In genomic region chr9:88719989-88720537, GRCm38 (mm10) we compare ENCODE assay signal across 8 mouse cellular contexts. TPM values are rescaled to one million over a fixed set of nuclear protein-coding genes. Genes with fewer than 3 reads are reported as not detected.
DNase-seq lines count a peak whose midpoint lies in the region; ATAC-seq and TF ChIP-seq lines count a peak whose summit lies in the region.
"Not testable (repeated sequence)": the region's sequence is repeated elsewhere in the genome, so short reads cannot be mapped to it uniquely, and the experiment has no call there.

Mthfsl (minus strand) TSS chr9:88720296.

- not testable (repeated sequence) for H3K79me2 ChIP-seq in C2C12 (ENCODE audit: control insufficient read depth, insufficient read depth)

- not testable (repeated sequence) for H3K27me3 ChIP-seq in C2C12 (ENCODE audit: control insufficient read depth, insufficient read depth, insufficient read length); embryonic facial prominence, embryonic 14.5 days (replicated peaks; ENCODE audit: control insufficient read depth, insufficient read depth, low read length); intestine, postnatal 0 days (replicated peaks; ENCODE audit: control insufficient read depth, insufficient read depth, low read length); megakaryocyte, embryonic 14.5 days (replicated peaks)

- H3K79me3 ChIP-seq in C2C12 (ENCODE audit: low read depth) = not testable (repeated sequence)

- H3K36me3 ChIP-seq in C2C12 (ENCODE audit: control insufficient read depth, insufficient read depth); embryonic facial prominence, embryonic 14.5 days (ENCODE audit: control insufficient read depth, insufficient read depth, low read length); intestine, postnatal 0 days (ENCODE audit: control insufficient read depth, insufficient read depth); megakaryocyte, embryonic 14.5 days (replicated peaks; ENCODE audit: low read length): not testable (repeated sequence)

- not testable (repeated sequence) for H3K9me3 ChIP-seq in embryonic facial prominence, embryonic 14.5 days (ENCODE audit: control insufficient read depth, low read length); intestine, postnatal 0 days (ENCODE audit: control insufficient read depth); megakaryocyte, embryonic 14.5 days

- H3K4me1 ChIP-seq in embryonic facial prominence, embryonic 14.5 days (ENCODE audit: control insufficient read depth, insufficient read depth, low read length); intestine, postnatal 0 days (replicated peaks; ENCODE audit: control insufficient read depth, insufficient read depth, low read length); megakaryocyte, embryonic 14.5 days: not testable (repeated sequence)

- TF ChIP-seq CTCF in C2C12 (IDR thresholded peaks at IDR 0.05; ENCODE audit: control insufficient read depth, insufficient read depth, insufficient read length) = not testable (repeated sequence)
- peak; percentile 46 for TF ChIP-seq CTCF in intestine, postnatal 0 days (IDR thresholded peaks at IDR 0.05; ENCODE audit: low read depth)

- not testable (repeated sequence) for H3ac ChIP-seq in C2C12 (ENCODE audit: control insufficient read depth, insufficient read length, low read depth)

- intact Hi-C loops in left cerebral cortex, postnatal 14 days (cut with DNase I) = not testable (repeated sequence)

- peak within 1 kb of the TSS; percentile 21 for H3K4me3 ChIP-seq in C2C12 (ENCODE audit: insufficient read depth, poor library complexity, severe bottlenecking)
- peak within 1 kb of the TSS; percentile 36 for H3K4me3 ChIP-seq in embryonic facial prominence, embryonic 14.5 days (ENCODE audit: low read depth, low read length)
- H3K4me3 ChIP-seq in intestine, postnatal 0 days (ENCODE audit: low read depth, low read length) = peak within 1 kb of the TSS; percentile 30
- H3K4me3 ChIP-seq in megakaryocyte, embryonic 14.5 days (replicated peaks) = peak within 1 kb of the TSS; percentile 89

- peak; percentile 76 for ATAC-seq in embryonic facial prominence, embryonic 14.5 days (ENCODE audit: low read depth)
- peak; percentile 72 for ATAC-seq in intestine, postnatal 0 days

- 19% methylated on average over 11 of the region's 12 CpGs for WGBS in embryonic facial prominence, embryonic 14.5 days
- 7% methylated on average over 11 of the region's 12 CpGs for WGBS in intestine, postnatal 0 days

- peak within 1 kb of the TSS; percentile 55 for H3K4me2 ChIP-seq in embryonic facial prominence, embryonic 14.5 days (ENCODE audit: low read depth, low read length)
- H3K4me2 ChIP-seq in intestine, postnatal 0 days (replicated peaks; ENCODE audit: low read depth) = peak within 1 kb of the TSS; percentile 60

- H3K27ac ChIP-seq in embryonic facial prominence, embryonic 14.5 days (replicated peaks; ENCODE audit: low read depth, low read length) = peak within 1 kb of the TSS; percentile 65
- not testable (repeated sequence) for H3K27ac ChIP-seq in intestine, postnatal 0 days (ENCODE audit: low read depth, low read length)

- DNase-seq in adrenal gland, postnatal 4 days (ENCODE audit: low spot score in 2 of 2) = not testable (repeated sequence)
- peak; percentile 14 for DNase-seq in embryonic facial prominence, embryonic 14.5 days (ENCODE audit: low spot score)
- DNase-seq in heart, adult 8-10 months (ENCODE audit: low spot score) = peak; percentile 54
- DNase-seq in left cerebral cortex, postnatal 14 days (ENCODE audit: low spot score in 2 of 2) = peak; percentile 38 to 67
- peak; percentile 48 to 60 for DNase-seq in right cerebral cortex, adult 2 months (ENCODE audit: low spot score in 2 of 2)

- peak within 1 kb of the TSS; percentile 46 for H3K9ac ChIP-seq in embryonic facial prominence, embryonic 14.5 days (ENCODE audit: low read depth, low read length)
- not testable (repeated sequence) for H3K9ac ChIP-seq in intestine, postnatal 0 days (ENCODE audit: low read depth, low read length)

RNA-seq across cellular contexts. Expression of gene Mthfsl, which starts in this region (rescaled TPM):
- polyA plus RNA-seq in C2C12 (2012; fragmentation: generic; extraction: Trizol) = 17.1 TPM
- total RNA-seq in adrenal gland, postnatal 4 days (2021) = 10 to 100 TPM; 44.5 to 49.2 TPM
- polyA plus RNA-seq in embryonic facial prominence, embryonic 14.5 days (2014; fragmentation: Nextera tagmentation; extraction: Ambion mirVana) = 25.1 and 30.2 TPM in 2 replicates
- total RNA-seq in heart, adult 8-10 months (2022) = 10 to 100 TPM; 12.0 to 19.5 (median 15.9) TPM
- 51.1 and 53.3 TPM in 2 replicates for polyA plus RNA-seq in intestine, postnatal 0 days (2015; fragmentation: Nextera tagmentation; extraction: Ambion mirVana)
- total RNA-seq in left cerebral cortex, postnatal 14 days (2021) = 10 to 100 TPM; 27.3 to 33.1 TPM
- polyA plus RNA-seq in megakaryocyte, embryonic 14.5 days (2012; ENCODE audit: insufficient read depth, low replicate concordance) = not detected in 2 replicates

Comparison
In these comparisons a context has a peak if more than half of its experiments do, and no peak if none do; other contexts are left out.
1. RNA of gene Mthfsl (polyA plus RNA-seq): 51.1 to 53.3 TPM in intestine, postnatal 0 days, 25.1 to 30.2 TPM in embryonic facial prominence, embryonic 14.5 days and 17.1 TPM in C2C12 (single experiment); not detected in megakaryocyte, embryonic 14.5 days; every median in the first group is over 10 times any median in the second.
2. H3K4me3 ChIP-seq: peak in every context shown above with its lines; median percentile 89 in megakaryocyte, embryonic 14.5 days; 36 in embryonic facial prominence, embryonic 14.5 days; 30 in intestine, postnatal 0 days; 21 in C2C12.